Mouse (Mus musculus) stomach, embryonic 14.5 days (tissue): ENCODE measurements at regions not wholly inside any gene's neighbourhood (a gene's known extent, or its start where the extent isn't known, plus 50 kb on each side); places are given as distances from the start of the nearest gene placed in this dataset.

Experiments
- ATAC-seq: fragments of 200-750 bp; cut with Nextera tagmentation; 2 replicates; pipeline ENCODE4 v1.8.0; 2017; ENCODE audit warnings: low read depth, moderate TSS enrichment; ENCODE audit not compliant: insufficient number of reproducible peaks, insufficient read depth, low FRiP score
- H3K27ac ChIP-seq: fragments of 300-500 bp; sonication (generic); 2 replicates; pipeline ENCODE4 v1.5.1; 2014; ENCODE audit warnings: mild to moderate bottlenecking, low read length, moderate library complexity, mixed read lengths
- H3K27me3 ChIP-seq: fragments of 300-500 bp; sonication (generic); 2 replicates; pipeline ENCODE4 v1.6.1; 2014; ENCODE audit warnings: low read length, control low read depth, mixed read lengths; ENCODE audit not compliant: control insufficient read depth, insufficient read depth
- H3K36me3 ChIP-seq: fragments of 300-500 bp; sonication (generic); 2 replicates; pipeline ENCODE4 v1.6.1; 2014; ENCODE audit warnings: mild to moderate bottlenecking, control low read depth, low read length, moderate library complexity, mixed read lengths; ENCODE audit not compliant: control insufficient read depth, insufficient read depth
- H3K4me1 ChIP-seq: fragments of 300-500 bp; sonication (generic); 2 replicates; pipeline ENCODE4 v1.6.1; 2014; ENCODE audit warnings: low read length, control low read depth, mixed read lengths; ENCODE audit not compliant: control insufficient read depth, insufficient read depth
- H3K4me2 ChIP-seq: fragments of 300-500 bp; sonication (generic); replicated peaks from 2 replicates; pipeline ENCODE4 v1.6.1; 2014; ENCODE audit warnings: low read depth, low read length, control low read depth
- H3K4me3 ChIP-seq: fragments of 300-500 bp; sonication (generic); 2 replicates; pipeline ENCODE4 v1.5.1; 2014; ENCODE audit warnings: low read depth, low read length, control low read depth
- H3K9ac ChIP-seq: fragments of 300-500 bp; sonication (generic); replicated peaks from 2 replicates; pipeline ENCODE4 v1.6.1; 2014; ENCODE audit warnings: low read depth, mild to moderate bottlenecking, control low read depth, low read length, moderate library complexity, mixed read lengths
- H3K9me3 ChIP-seq: fragments of 300-500 bp; sonication (generic); 2 replicates; pipeline ENCODE4 v1.6.1; 2016; ENCODE audit warnings: low read depth, low read length, control low read depth; ENCODE audit not compliant: control insufficient read depth
- WGBS: fragments of 180-500 bp; shearing (Covaris S2); extraction: QIAGEN DNeasy Blood & Tissue Kit; methylation state at CpG from one replicate; pipeline ENCODE4 v1.1.7; 2014; 5-methylcytosine and 5-hydroxymethylcytosine counted together

GRCm38 (mm10) chr13:63757061-63757460 lies 58.0 kb upstream of the Ercc6l2 start:
- H3K9ac ChIP-seq = no peak overlapping the region
- no peak overlapping the region for H3K4me3 ChIP-seq
- H3K36me3 ChIP-seq = no peaks in the 10 kb centered on the region
- H3K27me3 ChIP-seq = no peaks in the 10 kb centered on the region
- H3K4me1 ChIP-seq = no peaks in the 10 kb centered on the region
- H3K4me2 ChIP-seq = no peak overlapping the region
- H3K27ac ChIP-seq = no peak overlapping the region
- WGBS = 42% methylated on average over 5 of the region's 5 CpGs
- no peaks in the 10 kb centered on the region for H3K9me3 ChIP-seq
- ATAC-seq = no peak

GRCm38 (mm10) chr13:63761542-63761941 lies 53.5 kb upstream of the Ercc6l2 start:
- Histone ChIP-seq H3K4me1 (0 out of 2 replicates have a peak, but pooled peaks cover 3% of the 10 kb centered on the region), H3K36me3 (no peaks in the 10 kb centered on the region), H3K4me2 (no peak overlapping the region), H3K27ac (no peak overlapping the region), H3K9me3 (no peaks in the 10 kb centered on the region), H3K4me3 (no peak overlapping the region), H3K27me3 (no peaks in the 10 kb centered on the region), H3K9ac (no peak overlapping the region)
- ATAC-seq = no peak
